Mouse (Mus musculus) E14TG2a.4 (cell line): ENCODE data around the gene Rxra.

Source experiments
- H3K27me3 ChIP-seq: 2 replicates; pipeline ENCODE4 v1.6.1; 2014; ENCODE audit warnings: low read length, control low read depth; ENCODE audit not compliant: insufficient read depth
- H3K36me3 ChIP-seq: 2 replicates; pipeline ENCODE4 v1.6.1; 2014; ENCODE audit warnings: low read length, control low read depth; ENCODE audit not compliant: insufficient read depth
- H3K4me1 ChIP-seq: replicated peaks from 2 replicates; pipeline ENCODE4 v1.6.1; 2014; ENCODE audit warnings: low read depth, low read length, control low read depth
- H3K4me3 ChIP-seq: replicated peaks from 2 replicates; pipeline ENCODE4 v1.5.1; 2014; ENCODE audit warnings: mild to moderate bottlenecking, low read length
- H3K9me3 ChIP-seq: 2 replicates; pipeline ENCODE4 v1.6.1; 2014; ENCODE audit warnings: low read length, control low read depth
- CTCF ChIP-seq: conservative IDR thresholded peaks from 2 replicates; pipeline ENCODE4 v1.5.1; 2014; ENCODE audit warnings: low read length
- NANOG ChIP-seq: IDR thresholded peaks from 2 replicates; pipeline ENCODE4 v1.6.1; 2014; ENCODE audit warnings: borderline replicate concordance, low read length, mixed read lengths
- POU5F1 ChIP-seq: IDR thresholded peaks from 2 replicates; pipeline ENCODE4 v1.6.1; 2014; ENCODE audit warnings: low read length, borderline replicate concordance

Rxra gene

DNA sequence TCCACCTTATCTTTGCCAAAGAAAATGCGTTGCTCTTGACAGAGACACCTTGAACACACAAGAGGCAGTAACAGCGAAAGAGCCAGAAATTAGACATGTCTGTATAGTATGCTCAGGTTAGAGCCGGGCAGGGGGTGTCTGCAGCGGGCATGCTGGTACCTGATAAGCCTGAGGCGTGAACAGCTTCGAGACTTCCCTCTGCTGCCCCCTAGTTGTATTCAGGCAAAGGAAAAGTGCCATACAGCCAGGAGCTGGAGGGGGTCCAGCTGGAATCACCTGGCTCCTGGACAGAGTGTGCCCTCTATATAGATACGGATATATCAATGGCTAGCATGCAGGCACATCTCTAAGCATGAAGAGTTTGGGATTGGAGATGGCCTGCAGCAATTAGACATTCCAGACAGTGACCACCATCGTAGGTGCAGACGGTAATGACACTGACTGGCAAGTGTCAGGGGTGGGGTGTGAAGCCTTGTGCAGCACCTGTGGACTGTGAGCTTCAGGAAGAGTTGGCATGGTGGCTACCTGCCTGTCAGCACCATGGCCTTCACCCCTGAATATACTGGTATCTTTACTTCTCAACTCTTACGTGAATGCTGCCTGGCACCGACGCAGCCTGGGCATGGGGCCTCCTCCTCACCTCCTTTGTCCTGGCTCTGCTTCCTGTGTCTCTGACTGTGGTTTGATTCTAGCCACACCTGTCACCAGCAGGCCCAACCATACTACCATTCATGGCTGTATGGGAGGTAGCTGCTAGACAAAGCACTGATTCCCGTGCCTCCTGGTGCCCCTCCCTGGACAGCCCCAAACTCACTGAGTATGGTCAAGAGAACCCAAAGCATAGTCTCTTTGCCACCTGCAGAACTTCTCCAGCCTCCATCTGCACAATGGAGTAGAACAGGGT lies 54.0 kb downstream of the Rxra start:
- TF ChIP-seq CTCF (peak; percentile 20; the same call in 1 of the 2 replicates), NANOG (no peak), POU5F1 (no peak)
- H3K4me3 ChIP-seq: no peak overlapping the region
- H3K4me1 ChIP-seq: peaks cover 25% of the 10 kb centered on the region
- no peaks in the 10 kb centered on the region for H3K36me3 ChIP-seq
- H3K27me3 ChIP-seq: 0 out of 2 replicates have a peak, but pooled peaks cover 3% of the 10 kb centered on the region
- no peaks in the 10 kb centered on the region for H3K9me3 ChIP-seq

DNA sequence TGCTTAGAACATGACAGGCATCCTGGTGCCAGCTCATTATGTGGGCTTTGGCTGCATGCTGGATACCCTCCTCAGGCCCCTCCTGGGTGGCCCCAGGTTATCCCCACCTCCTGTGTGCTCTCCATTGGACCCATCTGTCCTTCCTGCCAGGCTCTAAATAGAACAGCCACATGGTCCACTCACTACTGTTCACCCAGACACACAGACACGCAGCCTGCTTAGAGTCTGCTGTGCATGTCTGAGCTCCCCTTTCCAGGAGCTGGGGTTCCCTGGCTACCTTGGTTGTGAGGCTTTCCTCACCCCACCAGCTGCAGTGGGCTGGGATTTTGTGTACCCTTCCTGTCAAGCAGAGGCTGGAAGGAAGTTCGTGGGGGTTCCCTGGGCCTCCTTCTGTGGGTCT lies 56.8 kb downstream of the Rxra start:
- 0 out of 2 replicates have a peak, but pooled peaks cover 3% of the 10 kb centered on the region for H3K27me3 ChIP-seq
- peaks cover 24% of the 10 kb centered on the region for H3K4me1 ChIP-seq
- H3K4me3 ChIP-seq: no peak overlapping the region
- TF ChIP-seq CTCF: no peak
- no peak for TF ChIP-seq POU5F1
- TF ChIP-seq NANOG: no peak
- H3K9me3 ChIP-seq: no peaks in the 10 kb centered on the region
- no peaks in the 10 kb centered on the region for H3K36me3 ChIP-seq

DNA sequence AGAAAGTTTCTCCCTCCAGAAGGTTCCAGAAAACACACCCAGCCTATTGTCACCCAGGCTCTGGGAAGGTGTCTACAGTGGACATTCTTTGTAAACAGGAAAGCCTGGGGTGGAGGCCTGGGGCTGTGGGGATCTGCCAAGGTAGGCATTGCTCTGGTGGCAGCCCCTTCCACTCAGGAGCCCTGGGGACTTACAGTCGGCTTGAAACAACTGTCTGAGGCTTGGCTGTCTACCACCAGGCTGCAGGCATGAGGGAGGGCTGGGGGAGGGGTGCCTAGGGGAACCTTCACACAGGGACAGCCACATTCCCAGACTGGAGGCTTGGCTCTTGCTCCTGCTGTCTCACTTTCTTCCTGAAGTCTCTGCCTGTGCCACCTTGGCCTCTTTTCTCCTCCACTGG lies 58.1 kb downstream of the Rxra start:
- H3K9me3 ChIP-seq: no peaks in the 10 kb centered on the region
- TF ChIP-seq NANOG (no peak), POU5F1 (no peak), CTCF (no peak)
- H3K4me1 ChIP-seq: peaks cover 23% of the 10 kb centered on the region
- H3K36me3 ChIP-seq: no peaks in the 10 kb centered on the region
- H3K27me3 ChIP-seq: no peaks in the 10 kb centered on the region; the same call in 1 of the 2 replicates
- no peak overlapping the region for H3K4me3 ChIP-seq

DNA sequence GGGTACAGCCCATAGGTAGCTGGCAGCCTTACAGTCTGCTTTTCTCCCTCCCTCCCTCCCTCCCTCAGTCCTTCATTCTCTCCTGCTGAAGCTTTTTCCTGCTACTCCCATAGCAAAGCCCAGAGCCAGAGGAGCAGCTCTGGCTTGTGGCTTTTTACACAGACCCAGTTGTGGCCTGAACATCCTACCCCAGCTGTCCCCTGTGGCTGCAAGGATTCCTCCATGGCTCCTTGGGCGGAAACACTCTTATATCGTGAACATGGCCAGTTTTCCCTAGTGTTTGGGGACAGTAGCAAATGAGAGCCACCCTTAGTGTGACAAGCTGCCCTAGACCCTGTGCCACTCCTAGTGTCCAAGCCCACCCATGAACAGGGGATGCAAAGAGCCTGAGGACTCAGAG lies 58.6 kb downstream of the Rxra start:
- no peak for TF ChIP-seq POU5F1
- TF ChIP-seq CTCF: no peak
- no peak for TF ChIP-seq NANOG
- Histone ChIP-seq H3K4me1 (peaks cover 25% of the 10 kb centered on the region), H3K9me3 (no peaks in the 10 kb centered on the region), H3K36me3 (no peaks in the 10 kb centered on the region), H3K27me3 (no peaks in the 10 kb centered on the region; the same call in 1 of the 2 replicates), H3K4me3 (no peak overlapping the region)

DNA sequence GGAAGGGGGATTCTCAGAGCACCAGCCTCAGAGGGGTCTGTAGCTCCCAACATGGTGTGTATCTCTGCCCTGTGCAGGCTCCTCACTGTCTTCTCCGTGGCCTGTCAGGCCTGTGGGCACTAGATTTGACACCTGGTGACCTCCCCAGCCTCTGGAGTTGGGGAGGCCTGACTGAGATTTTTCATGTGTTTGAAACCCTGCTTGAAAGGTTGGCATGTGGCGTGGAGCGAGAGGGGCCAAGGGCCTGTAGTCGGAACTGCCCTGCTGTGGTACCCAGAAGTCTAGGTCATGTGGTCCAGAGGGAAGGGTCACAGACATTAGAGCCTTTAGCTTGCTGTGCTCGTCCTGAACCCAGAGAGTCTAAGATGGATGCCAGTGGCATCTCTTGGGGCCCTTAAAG lies 60.6 kb downstream of the Rxra start:
- peaks cover 43% of the 10 kb centered on the region for H3K4me1 ChIP-seq
- H3K36me3 ChIP-seq: no peaks in the 10 kb centered on the region
- no peak overlapping the region for H3K4me3 ChIP-seq
- no peak for TF ChIP-seq CTCF
- TF ChIP-seq POU5F1: no peak
- TF ChIP-seq NANOG: no peak
- H3K27me3 ChIP-seq: no peaks in the 10 kb centered on the region; the same call in 1 of the 2 replicates
- no peaks in the 10 kb centered on the region for H3K9me3 ChIP-seq

DNA sequence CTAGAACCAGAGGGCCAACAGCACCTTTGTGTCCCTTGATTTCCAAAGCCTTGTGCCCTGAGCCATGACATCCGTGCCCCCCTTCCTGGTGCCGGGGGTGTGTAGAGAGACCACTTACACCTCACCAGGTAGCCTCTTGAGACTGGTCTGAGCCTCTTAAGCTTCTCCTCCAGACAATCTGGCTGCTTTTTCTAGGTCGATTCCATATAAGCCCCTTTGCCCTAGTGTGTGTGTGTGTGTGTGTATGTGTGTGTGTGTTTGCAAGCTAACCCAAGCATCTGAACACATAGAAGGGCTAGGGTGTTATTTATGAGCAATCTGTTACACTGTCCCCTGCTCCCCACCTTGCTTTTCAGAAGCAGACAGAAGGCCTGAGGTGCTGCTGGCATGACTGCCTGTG lies 62.2 kb downstream of the Rxra start:
- Histone ChIP-seq H3K4me3 (no peak overlapping the region), H3K36me3 (peaks cover 7% of the 10 kb centered on the region; the same call in 1 of the 2 replicates), H3K27me3 (no peaks in the 10 kb centered on the region; the same call in 1 of the 2 replicates), H3K4me1 (peaks cover 47% of the 10 kb centered on the region), H3K9me3 (no peaks in the 10 kb centered on the region)
- TF ChIP-seq CTCF (no peak), NANOG (no peak)

DNA sequence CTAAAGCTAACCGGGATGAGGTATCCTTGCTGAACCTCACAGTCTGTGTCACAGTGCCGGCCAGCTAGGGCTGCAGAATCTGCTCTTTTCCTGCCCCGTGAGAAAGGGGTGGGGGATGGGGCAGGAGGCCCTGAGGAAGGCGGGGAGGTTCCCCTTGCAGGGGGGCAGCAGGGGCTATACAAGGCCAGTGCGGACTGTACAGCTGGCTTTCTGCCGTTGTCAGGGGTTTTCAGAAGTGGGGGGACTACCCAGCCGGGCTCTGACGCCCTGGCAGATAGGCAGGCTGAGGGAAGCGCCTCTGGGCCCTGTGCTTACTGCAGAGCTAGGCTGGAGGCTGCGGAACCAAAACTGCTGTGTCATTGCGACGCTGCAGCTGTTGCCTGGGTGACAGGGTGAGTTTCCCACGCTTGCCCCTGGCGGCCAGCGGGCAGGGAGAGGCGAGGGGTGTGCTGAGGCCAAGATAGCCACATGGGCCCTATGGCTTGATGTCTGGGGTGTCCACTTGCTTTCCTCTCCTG lies 63.9 kb downstream of the Rxra start:
- Histone ChIP-seq H3K36me3 (peaks cover 10% of the 10 kb centered on the region), H3K4me1 (peaks cover 52% of the 10 kb centered on the region), H3K27me3 (no peaks in the 10 kb centered on the region; the same call in 1 of the 2 replicates), H3K4me3 (peak overlapping the region; percentile 65), H3K9me3 (no peaks in the 10 kb centered on the region)
- TF ChIP-seq CTCF (no peak), POU5F1 (no peak), NANOG (no peak)

DNA sequence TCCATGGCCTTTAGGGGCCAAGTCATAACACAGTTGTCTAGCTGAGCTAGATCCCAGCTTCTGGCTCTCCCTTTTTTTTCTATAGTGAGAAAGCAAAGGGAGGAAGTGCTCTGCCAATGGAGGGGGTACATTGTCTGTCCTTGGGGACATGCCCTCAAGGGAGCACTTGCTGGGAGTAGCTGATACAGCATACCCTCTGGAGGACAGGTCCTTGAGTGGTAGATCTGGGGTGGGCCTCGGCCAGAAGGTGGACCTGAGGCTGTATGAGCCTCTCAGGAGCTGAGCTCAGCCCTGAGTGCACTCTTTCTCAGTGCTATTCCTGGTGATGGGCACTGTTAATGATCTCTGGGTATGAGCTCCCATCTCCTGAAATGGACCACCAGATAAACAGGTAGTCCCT lies 66.9 kb downstream of the Rxra start:
- Histone ChIP-seq H3K9me3 (no peaks in the 10 kb centered on the region), H3K36me3 (peaks cover 10% of the 10 kb centered on the region), H3K4me3 (no peak overlapping the region), H3K27me3 (no peaks in the 10 kb centered on the region; the same call in 1 of the 2 replicates), H3K4me1 (peaks cover 77% of the 10 kb centered on the region)
- TF ChIP-seq POU5F1 (no peak), NANOG (no peak), CTCF (no peak)
